Mouse (Mus musculus): ENCODE results near the gene Bfsp2. TPM values are rescaled to one million over a fixed set of nuclear protein-coding genes. Genes with fewer than 3 reads are reported as not detected.

Bfsp2 gene
- polyA plus RNA-seq, 1 experiment from 2014 or later: 5.4 TPM

Other genes with a start within 250 kb of the Bfsp2 start
- gene Trf, start 250.0 kb downstream of the Bfsp2 start, polyA plus RNA-seq (2015; fragmentation: Nextera tagmentation; extraction: Ambion mirVana): 18,368 and 22,262 TPM in 2 replicates
- gene 1300017J02Rik, start 175.3 kb downstream of the Bfsp2 start, polyA plus RNA-seq (2015; fragmentation: Nextera tagmentation; extraction: Ambion mirVana): 102 and 113 TPM in 2 replicates
- 29.2 and 29.4 TPM in 2 replicates for gene Topbp1, start 175.2 kb downstream of the Bfsp2 start, polyA plus RNA-seq (2015; fragmentation: Nextera tagmentation; extraction: Ambion mirVana)
- gene Cdv3, start 114.6 kb downstream of the Bfsp2 start, polyA plus RNA-seq (2015; fragmentation: Nextera tagmentation; extraction: Ambion mirVana): 41.2 and 41.8 TPM in 2 replicates